Mouse (Mus musculus): ENCODE data around the gene Synrg.

Gene Synrg

GRCm38 (mm10) chr11:84078601-84079000 lies 114.4 kb downstream of the Synrg start:
- DNase-seq (ENCODE audit: low spot score) = no peak

GRCm38 (mm10) chr11:84079361-84079760 lies 115.1 kb downstream of the Synrg start:
- DNase-seq (ENCODE audit: low spot score) = no peak

GRCm38 (mm10) chr11:84079887-84080286 lies 115.7 kb downstream of the Synrg start:
- DNase-seq (ENCODE audit: low spot score) = no peak

- no peak for DNase-seq (ENCODE audit: low spot score)
These were observed 116.1 kb downstream of the Synrg start for GRCm38 (mm10) chr11:84080327-84080726.

- DNase-seq (ENCODE audit: low spot score) = no peak
These were observed 117.7 kb downstream of the Synrg start for GRCm38 (mm10) chr11:84081901-84082300.

GRCm38 (mm10) chr11:84090572-84090971 lies 126.3 kb downstream of the Synrg start:
- no peak for DNase-seq (ENCODE audit: low spot score)

Data from urinary bladder, postnatal 14 days (tissue).